Mouse (Mus musculus): ENCODE measurements around the gene Gm28710. TPM values are rescaled to one million over a fixed set of nuclear protein-coding genes. Genes with fewer than 3 reads are reported as not detected.

The Gm28710 gene
- not detected for total RNA-seq (2022)

GRCm38 (mm10) chr5:16791243-16791860, at the start of gene Gm28710:
Gene Gm28710 (plus strand): TSS chr5:16791810.
- DNase-seq, result no peak

- no peak for DNase-seq
Observed at GRCm38 (mm10) chr5:16777176-16777575, 14.4 kb upstream of the Gm28710 start.

GRCm38 (mm10) chr5:16778610-16779172, 12.9 kb upstream of the Gm28710 start:
- no peak for DNase-seq

GRCm38 (mm10) chr5:16785627-16786026, 6.0 kb upstream of the Gm28710 start:
- DNase-seq, result no peak

DNA sequence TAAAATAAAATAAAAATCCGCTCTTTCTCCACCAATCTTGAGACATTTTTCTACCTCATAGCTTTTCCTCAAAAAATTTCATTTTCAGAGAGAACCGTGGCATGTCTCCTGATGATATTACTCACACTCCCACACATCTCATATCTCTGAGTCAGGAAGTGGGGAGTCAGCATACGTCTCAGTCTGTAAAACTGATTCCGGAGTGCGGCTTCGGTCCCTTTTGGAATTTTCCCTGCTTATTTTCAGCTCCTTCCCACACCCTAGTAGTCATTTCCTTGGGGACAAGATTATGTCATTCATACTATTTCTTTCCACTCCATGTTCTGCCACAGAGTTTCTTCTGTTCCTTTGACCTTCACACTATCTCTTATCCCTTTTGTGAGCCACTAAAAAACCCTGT, 3.4 kb downstream of the Gm28710 start:
- DNase-seq, result no peak

GRCm38 (mm10) chr5:16802726-16803125, 11.1 kb downstream of the Gm28710 start:
- no peak for DNase-seq

DNA sequence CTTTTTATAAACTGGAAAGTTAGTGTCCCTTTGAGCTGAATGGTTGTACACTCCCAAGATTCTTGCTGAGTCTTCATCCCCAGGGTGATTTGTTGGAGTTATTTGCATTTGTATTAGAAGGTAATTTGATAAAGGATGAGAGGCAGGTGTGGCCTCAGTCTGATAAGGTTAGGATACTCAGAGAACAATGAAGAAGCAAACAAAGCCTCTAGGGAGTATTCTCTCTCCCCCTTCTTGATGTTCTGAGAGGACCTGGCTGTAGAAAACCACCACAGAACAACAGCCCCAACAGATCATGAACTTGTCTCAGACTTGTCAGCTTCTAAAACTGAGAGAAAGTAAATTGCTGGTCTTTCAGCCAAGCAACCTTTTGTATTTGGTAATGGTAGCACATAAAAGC, 47.4 kb downstream of the Gm28710 start:
- DNase-seq, result no peak

DNA sequence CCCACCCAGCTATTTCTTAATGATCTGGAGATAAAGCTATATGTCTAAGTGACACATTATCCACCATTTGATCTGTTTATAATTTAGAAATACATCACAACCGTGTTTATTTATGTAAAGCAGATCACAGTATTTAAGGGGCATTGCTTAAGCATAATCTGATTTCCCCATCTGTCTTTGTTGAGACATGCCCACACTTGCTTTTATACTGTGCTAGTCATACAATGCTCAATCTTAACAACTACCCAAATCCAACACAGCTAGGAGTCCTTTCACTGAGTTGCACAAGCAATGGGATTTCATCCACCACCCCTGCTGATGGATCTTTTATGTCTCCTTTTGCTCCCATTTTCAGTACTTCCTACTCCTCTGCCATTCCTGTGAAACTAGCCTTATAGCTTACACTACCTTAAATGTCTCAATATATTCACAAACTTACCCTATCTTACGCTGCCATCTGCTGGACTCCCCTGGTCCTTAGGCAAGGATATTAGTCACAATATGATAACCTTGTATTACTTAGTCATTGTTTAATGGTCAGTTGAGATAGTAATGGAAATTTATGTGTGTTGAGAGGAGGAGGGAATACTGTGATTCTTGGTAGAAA, 77.8 kb downstream of the Gm28710 start:
- DNase-seq, result peak; percentile 34

DNA sequence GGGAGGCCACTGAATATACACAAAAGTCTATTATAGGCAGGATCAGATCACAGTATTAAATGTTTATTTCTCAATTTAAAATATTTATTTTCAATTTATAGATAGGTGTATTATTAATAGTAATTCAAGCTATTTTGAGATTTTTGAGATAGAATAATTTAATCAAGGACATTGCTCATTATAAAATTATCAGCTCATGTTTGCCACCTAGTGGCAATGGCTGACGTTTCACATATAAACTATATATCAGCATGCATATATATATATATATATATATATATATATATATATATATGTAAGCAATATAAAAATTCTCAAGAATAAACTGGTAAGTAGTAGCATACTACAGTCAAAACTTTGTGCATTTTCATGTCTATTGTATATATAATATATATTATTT, 102.6 kb downstream of the Gm28710 start:
- DNase-seq, result no peak

DNA sequence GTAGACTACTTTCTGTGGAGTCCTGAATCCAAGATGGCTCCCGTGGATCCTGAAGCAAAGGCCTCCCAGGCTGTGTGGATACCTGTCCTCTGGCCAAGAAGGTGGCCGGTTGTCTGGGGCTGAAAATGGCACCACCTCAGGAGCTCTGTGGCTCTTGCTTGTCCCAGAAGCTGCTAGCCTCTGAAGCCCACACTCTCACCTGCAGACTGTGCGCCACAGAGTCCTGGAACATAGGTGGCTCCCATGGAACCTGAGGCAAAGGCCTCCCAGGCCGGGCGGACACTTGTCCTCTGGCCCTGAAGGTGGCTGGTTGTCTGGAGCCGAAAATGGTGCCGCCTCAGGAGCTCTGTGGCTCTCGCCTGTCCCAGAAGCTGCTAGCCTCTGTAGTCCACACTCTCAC, 128.2 kb downstream of the Gm28710 start:
- DNase-seq, result no peak

DNA sequence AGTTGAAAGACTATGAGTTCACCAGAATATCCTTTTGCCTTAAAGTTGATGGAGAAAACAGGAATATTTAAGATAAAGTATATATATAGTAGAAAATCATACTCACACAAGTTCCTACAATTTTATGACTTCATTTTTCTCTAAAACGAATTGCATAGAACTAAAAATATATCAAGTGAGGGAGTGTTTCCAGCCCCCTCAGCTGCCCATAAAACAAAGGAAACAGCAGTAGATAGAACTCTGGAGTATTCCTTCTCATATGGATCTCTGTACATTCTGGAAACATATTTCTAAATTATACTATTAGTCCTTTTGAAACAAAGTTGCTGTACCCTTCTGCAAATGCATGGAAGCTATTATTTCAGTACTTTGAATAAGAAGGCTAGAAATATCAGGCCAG, 130.9 kb downstream of the Gm28710 start:
- DNase-seq, result no peak

Other genes starting within 250 kb of the Gm28710 start
- 1 to 10 TPM; 2.8 to 7.7 (median 5.5) TPM for gene Hgf, start 238.3 kb upstream of the Gm28710 start, total RNA-seq (2022)

Measured in adrenal gland, adult 8-10 months (tissue).